Mouse (Mus musculus) megakaryocyte, embryonic 14.5 days (primary cell): ENCODE data around the gene Gm2974.
"Not testable (repeated sequence)": the region's sequence is repeated elsewhere in the genome, so short reads cannot be mapped to it uniquely, and the experiment has no call there.

Source experiments
- FLI1 ChIP-seq: IDR thresholded peaks from 2 replicates; pipeline ENCODE4 v1.6.1; 2012; ENCODE audit warnings: low read length, inconsistent platforms, mixed read lengths
- GATA1 ChIP-seq: IDR thresholded peaks from 3 replicates; pipeline ENCODE4 v1.6.1; 2012; ENCODE audit warnings: mixed read lengths, low read length, inconsistent platforms, borderline replicate concordance

DNA sequence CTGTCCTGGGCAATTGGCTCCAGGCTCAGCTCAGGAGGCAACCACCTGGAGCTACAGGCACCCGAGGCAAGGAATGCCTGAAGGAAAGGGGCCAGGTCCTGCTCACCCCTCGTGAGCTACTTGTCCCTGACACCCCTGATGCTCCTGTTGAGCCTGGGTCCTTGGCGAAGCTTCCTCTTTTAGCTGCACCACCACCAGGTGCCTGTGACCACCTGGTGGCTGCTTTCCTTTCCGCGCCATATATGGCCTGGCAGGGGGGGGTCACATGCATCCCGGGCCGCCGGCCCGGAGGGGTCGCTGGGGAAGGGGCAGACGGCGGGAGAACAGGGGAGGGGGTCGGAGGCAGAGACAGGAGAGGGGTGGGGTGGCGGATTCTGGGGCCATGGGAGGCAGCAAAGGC, 346 bp upstream of the Gm2974 start:
- TF ChIP-seq GATA1, FLI1: not testable (repeated sequence)
